Mouse (Mus musculus): Measurements from ENCODE around the gene Baiap2. TPM values are rescaled to one million over a fixed set of nuclear protein-coding genes. Genes with fewer than 3 reads are reported as not detected.

The Baiap2 gene
- polyA plus RNA-seq, 1 experiment from 2014 or later, result 11.0 TPM

DNA sequence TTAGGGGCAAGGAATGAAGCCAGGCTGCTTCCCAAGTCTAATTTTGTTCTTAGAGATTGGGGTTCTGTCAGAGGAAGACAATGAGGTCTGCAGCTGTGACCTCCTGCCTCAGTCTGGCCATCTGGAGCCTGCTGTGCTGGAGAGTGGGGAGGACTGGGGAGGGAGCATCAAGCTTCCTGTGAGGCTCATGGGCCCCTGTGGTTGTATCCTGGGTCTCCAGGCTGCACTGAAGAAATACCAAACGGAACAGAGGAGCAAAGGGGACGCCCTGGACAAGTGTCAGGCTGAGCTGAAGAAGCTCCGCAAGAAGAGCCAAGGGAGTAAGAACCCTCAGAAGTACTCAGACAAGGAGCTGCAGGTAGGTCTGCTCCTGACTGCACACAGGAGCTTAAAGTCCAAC is 39.2 kb downstream of the Baiap2 start:
- H3K36me3 ChIP-seq, result no peaks in the 10 kb centered on the region
- ATAC-seq (replicated peaks; ENCODE audit: insufficient number of reproducible peaks, insufficient read depth, low FRiP score, low read depth), result no peak
- no peaks in the 10 kb centered on the region for H3K27me3 ChIP-seq
- H3K27ac ChIP-seq, result no peak overlapping the region
- H3K4me2 ChIP-seq, result no peak overlapping the region
- no peak overlapping the region for H3K9ac ChIP-seq
- no peak overlapping the region for H3K4me3 ChIP-seq
- WGBS, result 76% methylated on average over 3 of the region's 3 CpGs
- no peaks in the 10 kb centered on the region for H3K9me3 ChIP-seq (replicated peaks)
- H3K4me1 ChIP-seq (replicated peaks), result peaks cover 7% of the 10 kb centered on the region

DNA sequence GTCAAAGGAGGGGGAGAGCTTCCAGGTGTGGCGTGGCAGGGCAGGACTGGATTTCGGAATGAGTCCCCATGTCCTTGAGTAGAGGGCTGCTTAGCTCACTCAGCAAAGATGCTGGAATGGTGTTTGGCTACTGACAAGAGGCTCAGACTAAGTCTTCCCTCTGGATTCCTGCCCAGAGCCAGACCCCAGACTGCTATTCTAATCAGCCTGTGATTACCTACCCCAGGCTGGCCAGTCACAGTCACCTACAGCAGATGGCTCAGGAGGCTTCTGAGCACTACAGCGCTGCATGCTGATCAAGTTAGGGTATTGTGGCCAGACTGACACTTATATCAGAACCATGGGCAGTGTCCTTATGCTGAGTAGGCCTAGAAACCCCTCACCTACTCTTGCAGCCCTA is 39.7 kb downstream of the Baiap2 start:
- Histone ChIP-seq H3K9ac (no peak overlapping the region), H3K27me3 (no peaks in the 10 kb centered on the region), H3K4me3 (no peak overlapping the region), H3K36me3 (no peaks in the 10 kb centered on the region), H3K9me3 (replicated peaks) (no peaks in the 10 kb centered on the region), H3K4me2 (no peak overlapping the region), H3K27ac (no peak overlapping the region), H3K4me1 (replicated peaks) (peaks cover 7% of the 10 kb centered on the region)
- no peak for ATAC-seq (replicated peaks; ENCODE audit: insufficient number of reproducible peaks, insufficient read depth, low FRiP score, low read depth)
- 73% methylated on average over 3 of the region's 3 CpGs for WGBS

DNA sequence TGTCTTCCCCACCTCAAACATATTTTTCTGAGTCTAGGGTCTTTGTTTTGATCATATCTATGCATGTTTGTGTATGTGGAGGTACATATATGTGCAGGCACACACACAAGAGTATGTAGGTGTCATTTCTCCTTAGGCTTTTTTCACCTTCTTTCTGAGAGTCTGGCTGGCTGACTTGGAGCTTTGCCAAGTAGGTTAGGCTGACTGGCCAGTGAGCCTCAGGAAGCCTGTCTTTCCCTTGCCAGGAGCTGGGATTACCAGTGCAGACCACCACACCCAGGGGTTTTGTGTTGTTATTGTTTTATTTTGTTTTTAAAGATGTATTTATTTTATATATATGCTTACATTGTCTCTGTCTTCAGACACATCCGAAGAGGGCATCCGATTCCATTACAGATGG is 40.6 kb downstream of the Baiap2 start:
- Histone ChIP-seq H3K9ac (no peak overlapping the region), H3K36me3 (no peaks in the 10 kb centered on the region), H3K4me3 (no peak overlapping the region), H3K27me3 (no peaks in the 10 kb centered on the region), H3K27ac (no peak overlapping the region), H3K9me3 (replicated peaks) (no peaks in the 10 kb centered on the region), H3K4me2 (no peak overlapping the region), H3K4me1 (replicated peaks) (peaks cover 11% of the 10 kb centered on the region)
- no peak for ATAC-seq (replicated peaks; ENCODE audit: insufficient number of reproducible peaks, insufficient read depth, low FRiP score, low read depth)
- WGBS, result 90% methylated on average over 2 of the region's 2 CpGs

DNA sequence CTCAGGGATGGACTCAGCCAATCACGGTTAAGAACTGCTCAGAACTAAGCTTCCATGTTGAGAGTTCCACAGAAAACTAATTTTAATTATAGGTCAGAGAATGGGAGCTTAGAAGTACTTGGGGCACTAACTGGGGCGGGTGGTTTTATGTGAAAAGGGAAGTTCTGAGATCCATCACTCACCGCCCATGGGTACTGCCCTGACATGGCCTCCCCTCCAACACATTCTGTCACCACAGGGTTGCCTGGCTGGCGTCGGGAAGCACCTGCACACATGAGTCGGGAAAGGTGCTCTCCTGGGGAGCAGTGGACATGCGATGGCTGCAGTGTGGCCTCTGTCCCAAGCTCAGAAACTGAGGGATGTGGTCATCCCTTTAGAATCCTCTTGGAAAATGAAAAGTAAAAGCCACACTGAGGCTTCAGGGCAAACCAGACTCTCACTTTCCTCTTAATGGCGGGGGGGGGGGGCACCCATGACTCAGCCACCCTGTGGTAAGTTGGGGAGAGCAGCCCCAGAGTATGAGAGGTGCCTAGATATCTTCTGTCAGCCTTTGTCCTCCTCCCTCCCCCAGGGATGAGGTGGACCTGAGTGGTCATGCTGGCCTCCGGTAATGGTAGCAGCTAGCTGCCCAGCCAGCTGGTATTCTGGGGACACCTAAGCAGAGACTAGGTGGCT is 44.3 kb downstream of the Baiap2 start:
- no peak overlapping the region for H3K9ac ChIP-seq
- WGBS, result 72% methylated on average over 9 of the region's 9 CpGs
- no peaks in the 10 kb centered on the region for H3K27me3 ChIP-seq
- peaks cover 41% of the 10 kb centered on the region for H3K4me1 ChIP-seq (replicated peaks)
- no peaks in the 10 kb centered on the region for H3K36me3 ChIP-seq
- no peak overlapping the region for H3K27ac ChIP-seq
- H3K4me2 ChIP-seq, result no peak overlapping the region
- H3K4me3 ChIP-seq, result no peak overlapping the region
- H3K9me3 ChIP-seq (replicated peaks), result no peaks in the 10 kb centered on the region
- ATAC-seq (replicated peaks; ENCODE audit: insufficient number of reproducible peaks, insufficient read depth, low FRiP score, low read depth), result no peak

GRCm38 (mm10) chr11:119987876-119988275 is 45.3 kb downstream of the Baiap2 start:
- Histone ChIP-seq H3K27ac (no peak overlapping the region), H3K4me3 (no peak overlapping the region), H3K27me3 (no peaks in the 10 kb centered on the region), H3K9ac (no peak overlapping the region), H3K36me3 (no peaks in the 10 kb centered on the region), H3K4me2 (no peak overlapping the region), H3K9me3 (replicated peaks) (no peaks in the 10 kb centered on the region), H3K4me1 (replicated peaks) (peaks cover 40% of the 10 kb centered on the region)
- ATAC-seq (replicated peaks; ENCODE audit: insufficient number of reproducible peaks, insufficient read depth, low FRiP score, low read depth), result no peak
- 78% methylated on average over 7 of the region's 7 CpGs for WGBS

GRCm38 (mm10) chr11:119988391-119988790 is 45.8 kb downstream of the Baiap2 start:
- Histone ChIP-seq H3K9me3 (replicated peaks) (no peaks in the 10 kb centered on the region), H3K27me3 (no peaks in the 10 kb centered on the region), H3K27ac (peak overlapping the region; percentile 48; the same call in 1 of the 2 replicates), H3K36me3 (no peaks in the 10 kb centered on the region), H3K4me2 (no peak overlapping the region), H3K4me1 (replicated peaks) (peaks cover 35% of the 10 kb centered on the region), H3K9ac (no peak overlapping the region), H3K4me3 (no peak overlapping the region)
- ATAC-seq (replicated peaks; ENCODE audit: insufficient number of reproducible peaks, insufficient read depth, low FRiP score, low read depth), result no peak
- WGBS, result 91% methylated on average over 7 of the region's 7 CpGs

- Histone ChIP-seq H3K4me1 (replicated peaks) (peaks cover 34% of the 10 kb centered on the region), H3K27ac (peak overlapping the region; percentile 48; the same call in 1 of the 2 replicates), H3K27me3 (no peaks in the 10 kb centered on the region), H3K36me3 (no peaks in the 10 kb centered on the region), H3K9ac (no peak overlapping the region), H3K9me3 (replicated peaks) (no peaks in the 10 kb centered on the region), H3K4me3 (no peak overlapping the region), H3K4me2 (0 out of 2 replicates have a peak overlapping the region, but pooled peaks have one; percentile 15)
- ATAC-seq (replicated peaks; ENCODE audit: insufficient number of reproducible peaks, insufficient read depth, low FRiP score, low read depth), result peak; percentile 49; the same call in 1 of the 2 replicates
- 19% methylated on average over 10 of the region's 10 CpGs for WGBS
These were observed 46.6 kb downstream of the Baiap2 start for GRCm38 (mm10) chr11:119989115-119989564.

- ATAC-seq (replicated peaks; ENCODE audit: insufficient number of reproducible peaks, insufficient read depth, low FRiP score, low read depth), result no peak; the same call in 1 of the 2 replicates
- 51% methylated on average over 10 of the region's 10 CpGs for WGBS
These were observed 48.2 kb downstream of the Baiap2 start for GRCm38 (mm10) chr11:119990658-119991337.

GRCm38 (mm10) chr11:119991338-119991678 is 48.7 kb downstream of the Baiap2 start:
- ATAC-seq (replicated peaks; ENCODE audit: insufficient number of reproducible peaks, insufficient read depth, low FRiP score, low read depth), result peak; percentile 60
- WGBS, result 8% methylated on average over 10 of the region's 10 CpGs

More at GRCm38 (mm10) chr11:119990658-119991337, 48.2 kb downstream of the Baiap2 start:
- no peaks in the 10 kb centered on the region for H3K9me3 ChIP-seq (replicated peaks)
- H3K27me3 ChIP-seq, result no peaks in the 10 kb centered on the region
- no peaks in the 10 kb centered on the region for H3K36me3 ChIP-seq
- H3K27ac ChIP-seq, result no peak overlapping the region
- peaks cover 34% of the 10 kb centered on the region for H3K4me1 ChIP-seq (replicated peaks)
- H3K4me3 ChIP-seq, result no peak overlapping the region
- H3K4me2 ChIP-seq, result peak overlapping the region; percentile 38; the same call in 1 of the 2 replicates
- no peak overlapping the region; the same call in 1 of the 2 replicates for H3K9ac ChIP-seq

DNA sequence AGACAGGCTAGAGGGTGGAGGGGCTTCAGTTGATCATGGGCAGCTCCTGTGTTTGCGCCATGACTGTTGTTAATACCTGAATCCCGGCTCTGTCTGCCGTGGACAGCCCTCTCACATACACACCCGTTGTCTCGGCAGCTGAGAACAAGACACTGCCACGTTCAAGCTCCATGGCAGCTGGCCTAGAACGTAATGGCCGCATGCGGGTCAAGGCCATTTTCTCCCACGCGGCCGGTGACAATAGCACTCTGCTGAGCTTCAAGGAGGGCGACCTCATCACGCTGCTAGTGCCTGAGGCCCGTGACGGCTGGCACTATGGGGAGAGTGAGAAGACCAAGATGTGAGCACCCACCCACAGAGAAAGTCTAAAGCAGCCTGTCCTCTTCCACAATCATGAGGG is 54.8 kb downstream of the Baiap2 start:
- Histone ChIP-seq H3K27me3 (no peaks in the 10 kb centered on the region), H3K27ac (no peak overlapping the region), H3K4me2 (no peak overlapping the region), H3K4me1 (replicated peaks) (peaks cover 10% of the 10 kb centered on the region; the same call in 1 of the 2 replicates), H3K9ac (no peak overlapping the region), H3K9me3 (replicated peaks) (no peaks in the 10 kb centered on the region), H3K4me3 (no peak overlapping the region), H3K36me3 (no peaks in the 10 kb centered on the region; the same call in 1 of the 2 replicates)
- WGBS, result 85% methylated on average over 16 of the region's 16 CpGs
- no peak for ATAC-seq (replicated peaks; ENCODE audit: insufficient number of reproducible peaks, insufficient read depth, low FRiP score, low read depth)

More at GRCm38 (mm10) chr11:119991338-119991678, 48.7 kb downstream of the Baiap2 start:
- Histone ChIP-seq H3K4me2 (peak overlapping the region; percentile 38; the same call in 1 of the 2 replicates), H3K9ac (no peak overlapping the region; the same call in 1 of the 2 replicates), H3K4me3 (no peak overlapping the region), H3K9me3 (replicated peaks) (no peaks in the 10 kb centered on the region), H3K4me1 (replicated peaks) (peaks cover 34% of the 10 kb centered on the region), H3K36me3 (no peaks in the 10 kb centered on the region), H3K27me3 (no peaks in the 10 kb centered on the region), H3K27ac (no peak overlapping the region)

DNA sequence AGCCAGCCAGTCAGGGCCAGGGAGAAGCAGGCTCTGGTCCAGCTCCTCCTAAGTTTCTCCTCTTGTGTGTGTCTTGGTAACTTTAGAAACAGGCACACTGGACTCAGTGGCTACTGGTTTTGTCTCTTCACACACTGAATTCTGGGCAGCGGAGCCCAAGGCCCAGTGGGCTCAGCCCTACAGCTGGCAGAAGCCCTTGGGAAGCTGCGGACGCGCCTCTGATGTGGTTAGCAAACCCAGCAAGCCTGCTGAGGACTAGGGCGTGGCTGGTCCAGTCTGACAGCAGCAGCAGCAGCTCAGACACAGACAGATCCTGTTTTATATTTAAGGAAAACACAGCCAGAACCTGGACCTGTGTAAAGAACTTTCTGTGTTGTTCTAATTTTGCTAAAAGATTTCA is 59.5 kb downstream of the Baiap2 start:
- peaks cover 10% of the 10 kb centered on the region; the same call in 1 of the 2 replicates for H3K4me1 ChIP-seq (replicated peaks)
- no peak overlapping the region for H3K9ac ChIP-seq
- H3K27me3 ChIP-seq, result no peaks in the 10 kb centered on the region
- H3K36me3 ChIP-seq, result no peaks in the 10 kb centered on the region; the same call in 1 of the 2 replicates
- H3K4me3 ChIP-seq, result no peak overlapping the region
- no peak for ATAC-seq (replicated peaks; ENCODE audit: insufficient number of reproducible peaks, insufficient read depth, low FRiP score, low read depth)
- H3K4me2 ChIP-seq, result no peak overlapping the region
- no peak overlapping the region for H3K27ac ChIP-seq
- no peaks in the 10 kb centered on the region for H3K9me3 ChIP-seq (replicated peaks)
- 80% methylated on average over 5 of the region's 5 CpGs for WGBS

Measured in heart, embryonic 15.5 days (tissue).